Comparison of ENCODE assay signal across 11 mouse cellular contexts in genomic region chr19:10695801-10696200, GRCm38 (mm10). TPM values are rescaled to one million over a fixed set of nuclear protein-coding genes. Genes with fewer than 3 reads are reported as not detected.
DNase-seq lines count a peak whose midpoint lies in the region; ATAC-seq and TF ChIP-seq lines count a peak whose summit lies in the region.
"Had no signal": no experiment of that assay in that cellular context is flagged by ENCODE, and none has a peak within 500 bp of the region (broad histone marks: within the 10 kb centered on the region; RNA-seq: fewer than 3 reads in every experiment).

No protein-coding gene starts in this region.

- no peak for DNase-seq in heart, adult 11 months
- DNase-seq in thymus, postnatal 0 days (ENCODE audit: low spot score) = peak; percentile 27
- no peak for DNase-seq in thymus, postnatal 36 days
- no peak for DNase-seq in stomach, postnatal 0 days (ENCODE audit: low spot score)
- no peak for DNase-seq in cerebellum, adult 11 months
- no peak for DNase-seq in left cerebral cortex, adult 9 months (ENCODE audit: low spot score in 2 of 2)
- DNase-seq: thymus, adult 2 months had no signal

- H3K36me3 ChIP-seq in heart, embryonic 16.5 days (ENCODE audit: control insufficient read depth, insufficient read depth) = no peaks in the 10 kb centered on the region
- H3K36me3 ChIP-seq in liver, embryonic 15.5 days (replicated peaks) = 0 out of 2 replicates have a peak, but pooled peaks cover 7% of the 10 kb centered on the region
- H3K36me3 ChIP-seq in stomach, postnatal 0 days (ENCODE audit: control insufficient read depth, insufficient read depth, low read length) = no peaks in the 10 kb centered on the region

- H3K4me1 ChIP-seq in heart, embryonic 16.5 days (ENCODE audit: control insufficient read depth, insufficient read depth, low read length) = peaks cover 53% of the 10 kb centered on the region
- peaks cover 87% of the 10 kb centered on the region for H3K4me1 ChIP-seq in liver, embryonic 15.5 days (replicated peaks)
- H3K4me1 ChIP-seq in stomach, postnatal 0 days (replicated peaks; ENCODE audit: control insufficient read depth, insufficient read depth) = peaks cover 31% of the 10 kb centered on the region

- 52% methylated on average over 7 of the region's 7 CpGs for WGBS in heart, embryonic 16.5 days
- 69% methylated on average over 7 of the region's 7 CpGs for WGBS in liver, embryonic 15.5 days (ENCODE audit: insufficient replicate concordance)
- 51% methylated on average over 7 of the region's 7 CpGs for WGBS in stomach, postnatal 0 days

- no peak overlapping the region for H3K4me3 ChIP-seq in heart, embryonic 16.5 days (ENCODE audit: low read length)
- H3K4me3 ChIP-seq in liver, embryonic 15.5 days (replicated peaks) = no peak overlapping the region
- H3K4me3 ChIP-seq in stomach, postnatal 0 days (ENCODE audit: low read depth, low read length) = no peak overlapping the region

- H3K9ac ChIP-seq in heart, embryonic 16.5 days (ENCODE audit: low read length) = 0 out of 2 replicates have a peak overlapping the region, but pooled peaks have one; percentile 20
- no peak overlapping the region for H3K9ac ChIP-seq in liver, embryonic 15.5 days
- no peak overlapping the region for H3K9ac ChIP-seq in stomach, postnatal 0 days (ENCODE audit: low read length)

- TF ChIP-seq CTCF in stomach, postnatal 0 days (IDR thresholded peaks at IDR 0.05; ENCODE audit: low read depth) = no peak

- TF ChIP-seq EP300 in stomach, postnatal 0 days (optimal IDR thresholded peaks at IDR 0.05) = no peak

- no peak for ATAC-seq in heart, embryonic 16.5 days (replicated peaks; ENCODE audit: extremely low read depth, insufficient read depth, low FRiP score)
- ATAC-seq in liver, embryonic 15.5 days (ENCODE audit: insufficient read depth) = no peak
- ATAC-seq in stomach, postnatal 0 days (ENCODE audit: low FRiP score, low TSS enrichment) = no peak
- ATAC-seq: CD4-positive, CD25-positive, alpha-beta regulatory T cell, adult 4 months had no signal

- peak overlapping the region; percentile 2; the same call in 1 of the 2 replicates for H3K4me2 ChIP-seq in heart, embryonic 16.5 days (ENCODE audit: low read depth, low read length)
- no peak overlapping the region; the same call in 1 of the 2 replicates for H3K4me2 ChIP-seq in liver, embryonic 15.5 days
- no peak overlapping the region for H3K4me2 ChIP-seq in stomach, postnatal 0 days (replicated peaks; ENCODE audit: low read depth)

- peak overlapping the region; percentile 35; the same call in 1 of the 2 replicates for H3K27ac ChIP-seq in heart, embryonic 16.5 days (ENCODE audit: low read length)
- peak overlapping the region; percentile 53 for H3K27ac ChIP-seq in liver, embryonic 15.5 days (replicated peaks)
- 0 out of 2 replicates have a peak overlapping the region, but pooled peaks have one; percentile 61 for H3K27ac ChIP-seq in stomach, postnatal 0 days (replicated peaks)

- H3K9me3 ChIP-seq in heart, embryonic 16.5 days (replicated peaks; ENCODE audit: control insufficient read depth, low read length) = no peaks in the 10 kb centered on the region
- H3K9me3 ChIP-seq in liver, embryonic 15.5 days (replicated peaks) = no peaks in the 10 kb centered on the region
- H3K9me3 ChIP-seq in stomach, postnatal 0 days (ENCODE audit: control insufficient read depth, low read length) = no peaks in the 10 kb centered on the region

- no peaks in the 10 kb centered on the region for H3K27me3 ChIP-seq in heart, embryonic 16.5 days (ENCODE audit: control insufficient read depth, insufficient read depth, low read length)
- H3K27me3 ChIP-seq in liver, embryonic 15.5 days = no peaks in the 10 kb centered on the region
- H3K27me3 ChIP-seq in stomach, postnatal 0 days (ENCODE audit: control insufficient read depth, insufficient read depth, low read length) = no peaks in the 10 kb centered on the region

RNA-seq across cellular contexts. Expression of gene Vps37c, which starts 7.3 kb away (rescaled TPM):
- polyA plus RNA-seq in heart, embryonic 16.5 days (2015; fragmentation: Nextera tagmentation; extraction: Ambion mirVana) = 29.3 and 30.4 TPM in 2 replicates
- polyA plus RNA-seq in thymus, postnatal 0 days (2015; fragmentation: Nextera tagmentation; extraction: Ambion mirVana) = 14.6 and 19.3 TPM in 2 replicates
- 11.4 and 12.1 TPM in 2 replicates for polyA plus RNA-seq in liver, embryonic 15.5 days (2015; fragmentation: Nextera tagmentation; extraction: Ambion mirVana)
- 48.6 and 57.3 TPM in 2 replicates for polyA plus RNA-seq in stomach, postnatal 0 days (2015; fragmentation: Nextera tagmentation; extraction: Ambion mirVana)

RNA-seq across cellular contexts. Expression of gene Pga5, which starts 17.9 kb away (rescaled TPM):
- polyA plus RNA-seq in heart, embryonic 16.5 days (2015; fragmentation: Nextera tagmentation; extraction: Ambion mirVana) = not detected in 2 replicates
- 0.49 and 0.95 TPM in 2 replicates for polyA plus RNA-seq in thymus, postnatal 0 days (2015; fragmentation: Nextera tagmentation; extraction: Ambion mirVana)
- polyA plus RNA-seq in liver, embryonic 15.5 days (2015; fragmentation: Nextera tagmentation; extraction: Ambion mirVana) = not detected in 2 replicates
- polyA plus RNA-seq in stomach, postnatal 0 days (2015; fragmentation: Nextera tagmentation; extraction: Ambion mirVana) = 22,358 and 23,362 TPM in 2 replicates
- polyA plus RNA-seq: CD4-positive, CD25-positive, alpha-beta regulatory T cell, adult 4 months; heart, postnatal 0 days had no signal

RNA-seq across cellular contexts. Expression of gene Cd5, which starts 43.0 kb away (rescaled TPM):
- polyA plus RNA-seq in heart, embryonic 16.5 days (2015; fragmentation: Nextera tagmentation; extraction: Ambion mirVana) = 1.6 and 3.0 TPM in 2 replicates
- polyA plus RNA-seq in thymus, postnatal 0 days (2015; fragmentation: Nextera tagmentation; extraction: Ambion mirVana) = 116 and 132 TPM in 2 replicates
- 0.03 TPM in 1 of 2 replicates, not detected in the other for polyA plus RNA-seq in liver, embryonic 15.5 days (2015; fragmentation: Nextera tagmentation; extraction: Ambion mirVana)
- polyA plus RNA-seq in stomach, postnatal 0 days (2015; fragmentation: Nextera tagmentation; extraction: Ambion mirVana) = 1.6 and 1.8 TPM in 2 replicates

Comparison
In these comparisons a context has a peak if more than half of its experiments do, and no peak if none do; other contexts are left out.
1. RNA of gene Pga5, which starts 17.9 kb away (polyA plus RNA-seq): 22,358 to 23,362 TPM in stomach, postnatal 0 days; 0.49 to 0.95 TPM in thymus, postnatal 0 days, not detected in heart, embryonic 16.5 days and not detected in liver, embryonic 15.5 days; every median in the first group is over 1,000 times any median in the second.
2. RNA of gene Cd5, which starts 43.0 kb away (polyA plus RNA-seq): 116 to 132 TPM in thymus, postnatal 0 days; 1.6 to 3.0 TPM in heart, embryonic 16.5 days, 1.6 to 1.8 TPM in stomach, postnatal 0 days and 0.03 TPM in liver, embryonic 15.5 days; every median in the first group is over 10 times any median in the second.
3. Peak in every context shown above with its lines, with median percentiles within 50 percentile points of each other: H3K27ac ChIP-seq.